Mouse (Mus musculus) thymus, postnatal 0 days (tissue): ENCODE results near the gene Ddx59. TPM values are rescaled to one million over a fixed set of nuclear protein-coding genes. Genes with fewer than 3 reads are reported as not detected.
A peak's percentile ranks its signal among the peaks of the same experiment; 100 is the strongest.

Experiments
- DNase-seq: peaks from one replicate; pipeline ENCODE4 v3.0.0-alpha.2; 2015; ENCODE audit warnings: low spot score
- polyA plus RNA-seq: library from polyadenylated mRNA; unstranded; fragments of >200 nt; fragmentation: Nextera tagmentation; extraction: Ambion mirVana; gene quantifications from 2 replicates; pipeline ENCODE4 v1.2.1, GENCODE M21; 2015

The Ddx59 gene
- 15.7 and 17.2 TPM in 2 replicates for polyA plus RNA-seq

DNA sequence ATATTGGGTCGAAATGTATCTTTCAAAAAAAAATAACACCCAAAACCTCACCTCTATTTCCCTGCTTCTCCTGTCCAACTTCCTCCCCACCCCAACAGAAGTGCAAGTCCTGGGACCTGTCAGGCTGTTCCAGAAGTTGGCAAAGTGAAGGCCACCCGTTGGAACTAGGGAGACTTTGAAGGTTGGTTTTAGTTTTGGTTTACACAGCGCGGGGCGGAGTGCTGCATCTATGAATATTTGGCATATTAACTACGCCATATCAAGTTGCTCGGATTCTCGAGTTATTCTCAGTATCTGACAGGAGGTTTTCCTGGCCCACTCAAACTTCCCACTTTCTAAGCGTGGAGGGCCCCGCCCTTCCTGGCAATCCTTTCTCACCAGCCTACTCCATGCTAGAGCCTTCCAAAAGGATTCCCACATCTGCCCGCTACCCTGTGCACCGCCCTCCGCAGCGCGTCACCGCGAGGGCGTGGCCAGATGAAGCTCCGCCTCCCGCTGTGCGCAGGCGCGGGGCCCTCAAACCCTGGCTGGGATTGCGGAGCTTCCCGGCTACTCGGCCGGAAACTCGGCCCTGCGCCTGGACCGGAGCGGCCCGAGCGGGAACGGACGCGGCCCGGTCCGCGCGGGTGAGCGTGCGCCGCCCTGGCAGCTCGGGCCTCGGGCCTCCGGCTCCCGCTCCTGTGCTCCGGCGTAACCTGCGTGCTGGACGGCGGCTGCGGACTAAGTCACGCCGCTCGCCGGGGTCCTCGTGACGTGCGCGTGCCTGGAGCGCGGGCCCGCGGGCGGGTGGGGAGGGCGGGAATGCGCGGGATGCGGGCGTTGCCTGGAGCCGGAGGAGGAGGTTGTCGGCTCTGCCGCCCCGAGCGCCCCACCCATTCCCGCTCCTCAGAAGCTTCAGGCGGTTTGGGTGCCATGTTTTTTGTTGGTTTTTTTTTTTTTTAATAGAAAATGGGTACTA lies at the start of gene Ddx59:
Ddx59 (plus strand) TSS at position 474 of the 958 bp plus-strand sequence.
- DNase-seq = peak; percentile 93

DNA sequence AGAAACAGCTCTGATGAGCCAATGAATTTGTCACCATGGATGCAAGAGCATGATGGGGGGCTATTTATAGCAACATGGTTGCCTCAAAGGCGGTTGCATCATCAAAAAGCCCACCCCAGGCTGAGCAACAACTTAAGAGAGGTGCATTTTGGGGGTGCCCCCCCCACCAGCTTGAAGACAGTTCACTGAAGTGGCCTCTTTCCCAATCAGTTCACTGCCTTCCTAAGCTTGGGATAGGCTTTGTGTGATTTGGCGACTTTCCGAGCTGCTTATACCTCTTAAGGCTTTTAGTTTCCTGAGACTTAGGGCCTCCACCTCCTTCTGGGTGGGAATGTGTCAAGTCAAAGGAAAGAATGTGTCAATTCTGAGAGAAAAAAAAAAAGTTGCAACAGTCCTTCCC lies 49.1 kb upstream of the Ddx59 start:
- DNase-seq = no peak

DNA sequence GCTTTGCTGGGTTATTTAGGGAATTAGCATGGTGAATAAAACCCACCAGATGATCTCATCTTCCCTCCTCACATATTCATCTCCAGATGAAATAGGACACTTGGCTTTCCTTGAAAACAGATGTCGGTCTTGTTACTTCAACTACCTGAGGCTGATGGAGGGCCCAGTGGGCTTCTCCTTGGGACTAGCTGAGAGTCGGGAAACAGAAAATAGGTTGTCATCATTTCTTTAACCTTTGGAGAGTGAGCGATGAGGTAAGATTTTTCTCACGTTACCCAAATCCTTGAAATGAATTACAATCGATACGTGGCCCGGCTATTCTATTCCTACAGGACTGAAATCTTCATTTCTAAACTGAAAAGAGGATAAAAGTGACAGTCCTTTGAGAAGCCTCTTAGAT lies 35.8 kb upstream of the Ddx59 start:
- DNase-seq = no peak

DNA sequence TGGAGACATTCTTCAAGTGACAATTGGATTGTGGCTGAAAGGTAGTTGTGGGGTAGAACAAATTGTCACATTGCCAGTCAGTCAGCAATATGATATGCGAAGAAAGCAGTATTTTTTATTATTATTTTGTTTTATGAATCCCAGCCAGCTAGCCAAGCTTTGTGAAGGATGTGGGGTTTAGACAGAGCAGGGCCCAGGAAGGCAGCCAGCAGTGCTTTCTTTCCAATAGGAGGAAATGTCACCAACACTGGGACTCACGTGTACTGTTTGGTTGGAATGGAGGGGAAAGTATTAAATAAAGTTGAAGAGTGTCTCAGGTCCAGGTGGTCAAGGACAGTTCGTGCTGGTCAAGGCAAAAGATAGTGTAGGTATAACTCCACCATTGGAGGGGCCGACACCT lies 34.9 kb upstream of the Ddx59 start:
- no peak for DNase-seq

DNA sequence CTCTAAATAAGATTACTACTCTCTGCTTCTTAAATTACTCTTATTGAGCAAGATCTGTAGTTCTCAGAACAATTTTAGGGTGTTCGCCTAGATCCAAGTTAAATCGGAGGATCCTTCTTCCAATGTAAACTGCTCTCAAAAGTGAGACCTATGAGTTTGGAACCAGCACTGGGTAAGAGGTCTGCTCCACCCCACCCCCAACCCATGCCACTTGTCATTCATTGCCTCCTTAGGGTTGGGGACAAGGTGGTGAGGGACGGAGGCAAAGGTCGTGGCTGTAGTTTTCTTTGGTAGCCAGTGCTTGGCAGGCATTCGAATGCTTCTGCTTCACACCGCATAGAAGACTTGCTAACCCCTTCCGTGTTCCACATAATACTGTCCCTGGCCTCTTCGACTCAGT lies 34.5 kb upstream of the Ddx59 start:
- no peak for DNase-seq

DNA sequence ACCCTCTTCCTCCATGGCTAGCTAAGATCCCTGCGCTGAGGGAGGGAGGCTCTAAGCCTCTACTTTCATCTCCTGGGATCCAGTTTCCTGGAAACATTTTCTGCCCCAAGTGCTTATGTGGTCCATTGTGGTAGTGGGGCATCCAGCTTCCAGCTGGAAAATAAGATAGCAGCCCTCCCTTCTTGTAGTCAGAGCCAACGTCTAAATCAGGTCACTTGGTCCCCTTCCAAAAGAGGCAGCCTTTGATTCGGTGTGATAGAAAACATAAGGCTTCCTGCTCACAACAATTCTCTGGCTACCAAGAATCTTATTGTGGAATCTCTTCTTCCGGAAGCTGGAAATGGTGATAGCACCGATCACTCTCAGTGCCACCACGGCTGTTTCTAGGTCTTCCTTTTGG lies 33.9 kb upstream of the Ddx59 start:
- DNase-seq = no peak

DNA sequence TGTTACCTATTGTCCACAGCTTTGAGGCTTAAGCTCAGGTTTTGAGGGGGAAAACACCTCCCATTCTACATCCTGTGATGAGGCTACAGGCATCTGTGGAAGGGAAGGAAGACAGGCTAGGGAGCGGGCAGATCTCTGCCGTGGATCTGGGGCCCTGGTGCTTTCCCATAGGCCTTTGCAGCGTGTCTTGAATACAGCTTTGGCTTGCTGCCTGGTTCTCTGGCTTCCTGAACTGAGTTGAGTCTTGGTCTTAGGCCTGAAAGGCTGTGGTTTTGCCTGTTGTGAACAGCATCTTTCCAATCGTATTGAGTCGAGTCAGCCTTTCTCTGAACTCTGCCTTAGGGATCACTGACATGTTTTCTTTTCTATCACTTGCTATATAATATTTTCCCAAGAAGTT lies 33.5 kb upstream of the Ddx59 start:
- no peak for DNase-seq

DNA sequence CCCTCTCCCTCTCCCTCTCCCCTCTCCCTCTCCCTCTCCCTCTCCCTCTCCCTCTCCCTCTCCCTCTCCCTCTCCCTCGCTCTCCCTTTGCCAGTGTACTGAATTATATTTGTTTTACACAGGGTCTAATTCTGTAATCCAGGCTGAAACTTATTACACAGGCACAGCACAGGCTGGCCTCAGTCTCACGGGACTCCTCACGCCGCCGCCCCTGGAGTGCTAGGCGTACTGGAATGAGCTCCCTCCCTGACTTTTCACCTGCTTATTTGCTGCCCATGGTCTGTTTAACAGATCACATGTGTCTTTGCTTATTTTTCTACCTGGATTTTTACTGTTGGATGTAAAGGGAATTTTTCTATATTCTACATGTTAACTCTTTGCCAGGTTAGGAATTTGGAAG lies 28.2 kb upstream of the Ddx59 start:
- DNase-seq = no peak

DNA sequence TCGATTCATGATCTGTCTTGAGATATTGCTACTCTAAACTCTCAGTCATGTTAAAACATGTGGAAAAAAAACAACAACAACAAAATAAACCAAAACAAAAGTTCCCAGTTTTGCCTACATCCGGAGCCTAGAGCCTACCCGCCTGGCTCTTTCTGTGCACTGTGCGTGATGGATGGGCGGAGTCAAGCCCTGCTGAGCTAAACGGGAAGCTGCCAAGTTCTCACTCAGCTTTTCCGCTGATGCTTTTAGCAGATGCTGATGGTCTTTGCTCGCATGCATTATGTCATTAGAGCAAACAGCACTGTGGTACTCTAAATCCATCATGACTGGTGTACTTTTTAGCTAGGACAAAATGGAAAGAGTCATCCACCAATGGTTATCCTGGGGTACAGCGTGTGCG lies 20.6 kb upstream of the Ddx59 start:
- peak; percentile 23 for DNase-seq

DNA sequence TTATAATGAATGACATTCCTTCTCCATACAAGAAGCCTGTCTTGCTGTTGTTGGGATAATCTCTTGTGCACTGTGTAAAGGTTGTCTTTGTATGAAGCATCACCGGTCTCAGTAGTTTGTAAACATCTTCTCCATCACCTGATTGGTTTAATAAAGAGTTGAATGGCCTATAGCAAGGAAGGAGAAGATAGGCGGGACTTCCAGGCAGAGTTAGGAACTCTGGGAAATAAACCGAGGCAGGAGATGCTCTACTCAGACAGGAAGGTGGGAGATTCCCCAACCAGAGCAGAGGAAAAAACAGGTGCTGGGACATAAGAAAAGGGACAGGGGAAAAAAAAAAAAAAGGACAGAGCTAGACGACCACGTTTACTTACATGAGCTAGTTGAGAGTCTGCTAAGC lies 20.0 kb upstream of the Ddx59 start:
- DNase-seq = no peak

DNA sequence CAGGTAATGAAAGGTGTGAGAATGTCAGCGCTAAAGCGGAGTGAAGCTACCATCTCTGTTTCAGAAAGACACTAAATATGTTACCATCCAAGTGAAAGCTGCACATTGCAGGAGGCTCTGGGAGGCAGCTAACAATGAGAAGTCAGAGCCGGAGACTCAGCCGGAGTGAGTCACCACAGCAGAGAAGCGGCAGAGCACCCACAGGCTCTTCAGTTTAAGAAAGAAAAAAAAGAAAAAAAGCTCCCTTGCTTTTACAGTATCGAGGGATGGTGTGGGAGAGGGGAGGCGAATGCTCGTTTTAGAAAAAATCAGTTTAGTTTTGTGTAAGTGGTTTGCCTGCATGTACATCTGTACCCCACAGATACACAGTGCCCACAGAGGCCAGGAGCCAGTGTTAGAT lies 13.8 kb upstream of the Ddx59 start:
- no peak for DNase-seq

DNA sequence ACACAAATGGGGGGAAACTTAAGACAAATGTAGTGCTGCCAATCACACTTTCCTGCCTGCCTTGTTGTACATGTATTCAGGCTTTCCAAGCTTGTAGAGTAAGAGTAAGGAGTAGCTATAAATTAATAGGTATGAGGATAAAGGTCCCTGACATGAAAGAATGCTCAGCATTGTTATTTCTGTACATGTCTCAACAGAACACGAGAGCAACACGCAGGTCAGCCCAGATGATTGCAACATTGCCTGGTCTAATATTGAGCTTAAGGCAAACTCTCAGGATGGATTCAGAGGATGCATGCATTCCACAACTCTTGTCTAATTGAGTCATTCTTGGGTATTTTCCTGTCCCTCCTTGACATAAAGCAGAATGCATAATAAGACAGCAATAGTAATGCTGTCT lies 5.4 kb upstream of the Ddx59 start:
- DNase-seq = no peak

DNA sequence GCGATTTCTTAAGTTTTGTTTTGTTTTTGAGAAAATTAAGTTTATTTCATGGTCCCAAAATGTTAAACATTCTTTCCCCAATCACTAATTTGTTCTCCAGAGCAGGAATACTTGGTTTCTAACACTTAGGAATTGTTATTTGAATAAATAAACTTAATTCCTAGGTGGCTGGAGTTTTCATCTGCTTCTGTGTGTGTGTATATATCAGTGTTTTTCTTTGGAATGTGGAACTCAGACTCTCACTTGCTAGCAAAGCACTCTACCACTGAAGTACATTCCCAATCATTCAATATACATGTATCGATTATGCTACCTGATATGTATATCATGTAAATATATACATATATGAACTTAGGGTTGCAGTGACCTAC lies 670 bp downstream of the Ddx59 start:
- DNase-seq = no peak

DNA sequence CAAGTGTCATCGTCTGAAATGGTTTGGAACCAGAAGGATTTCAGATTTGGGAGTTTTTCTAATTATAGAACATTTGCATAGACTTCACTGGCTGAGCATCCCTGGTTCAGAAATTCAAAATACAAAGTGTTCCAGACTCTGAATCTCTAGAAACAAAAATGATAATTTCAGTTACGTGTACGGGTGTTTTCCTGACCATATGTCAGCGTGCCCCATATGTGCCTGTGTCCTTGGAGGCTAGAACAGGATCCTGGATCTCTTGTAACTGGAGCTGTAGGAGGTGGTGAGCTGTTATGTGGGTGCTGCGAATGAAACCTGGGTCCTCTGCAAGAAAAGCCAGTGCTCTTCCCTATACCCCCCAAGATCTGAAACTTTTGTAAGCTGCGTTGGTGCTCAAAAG lies 3.3 kb downstream of the Ddx59 start:
- DNase-seq = no peak

DNA sequence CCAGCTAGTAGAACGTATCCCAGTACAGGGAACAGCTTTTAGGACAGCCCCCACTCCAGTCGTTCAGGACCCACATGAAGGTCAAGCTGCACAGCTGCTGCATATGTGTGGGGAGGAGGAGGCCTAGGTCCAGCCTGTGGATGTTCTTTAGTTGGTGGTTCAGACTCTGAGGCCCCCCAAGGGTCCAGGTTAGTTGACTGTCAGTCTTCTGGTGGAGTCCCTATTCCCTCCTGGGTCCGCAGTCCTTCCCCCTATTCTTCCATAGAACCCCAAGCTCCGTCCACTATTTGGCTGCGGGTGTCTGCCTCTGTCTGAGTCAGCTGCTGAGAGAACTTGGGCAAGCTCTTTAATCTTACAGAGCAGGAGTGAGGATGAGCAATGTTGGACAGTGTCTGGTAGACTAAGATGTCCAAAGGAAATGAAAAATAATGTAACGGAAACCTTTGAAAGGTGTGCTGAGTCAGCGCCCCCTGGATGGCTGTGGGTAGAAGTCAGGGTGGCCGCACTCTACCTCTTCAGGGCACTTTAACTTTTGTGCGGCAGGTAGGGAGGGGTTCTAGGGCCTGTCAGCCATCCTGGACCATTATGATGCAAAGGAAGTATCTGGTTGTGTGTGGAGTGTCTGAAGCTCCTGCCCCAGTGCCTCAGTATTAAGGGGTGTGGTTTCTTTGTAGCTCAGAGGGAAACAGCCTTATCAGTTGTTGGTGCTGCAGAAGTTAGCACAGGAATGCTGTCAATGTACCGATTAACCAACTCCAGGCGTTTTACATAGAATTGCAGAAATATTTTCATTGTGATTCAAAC lies 12.3 kb downstream of the Ddx59 start:
- no peak for DNase-seq

DNA sequence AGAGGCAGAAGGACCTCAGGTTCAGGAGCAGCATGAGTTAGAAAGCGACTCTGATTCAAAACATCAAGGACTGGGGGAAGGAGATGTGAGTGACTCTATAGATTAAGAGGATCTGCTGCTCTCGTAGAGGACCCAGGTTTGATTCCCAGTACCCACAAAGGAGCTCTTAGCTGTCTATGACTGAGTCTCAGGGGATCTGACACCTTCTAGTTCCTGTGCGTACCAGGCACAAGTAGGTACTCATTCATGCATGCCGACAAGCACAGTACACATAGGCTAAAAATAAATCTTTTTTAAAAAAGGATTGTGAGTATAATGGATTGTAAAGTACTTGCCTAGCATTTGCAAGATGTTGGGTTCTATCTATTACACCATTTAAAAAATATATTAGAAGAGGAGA lies 13.9 kb downstream of the Ddx59 start:
- no peak for DNase-seq

DNA sequence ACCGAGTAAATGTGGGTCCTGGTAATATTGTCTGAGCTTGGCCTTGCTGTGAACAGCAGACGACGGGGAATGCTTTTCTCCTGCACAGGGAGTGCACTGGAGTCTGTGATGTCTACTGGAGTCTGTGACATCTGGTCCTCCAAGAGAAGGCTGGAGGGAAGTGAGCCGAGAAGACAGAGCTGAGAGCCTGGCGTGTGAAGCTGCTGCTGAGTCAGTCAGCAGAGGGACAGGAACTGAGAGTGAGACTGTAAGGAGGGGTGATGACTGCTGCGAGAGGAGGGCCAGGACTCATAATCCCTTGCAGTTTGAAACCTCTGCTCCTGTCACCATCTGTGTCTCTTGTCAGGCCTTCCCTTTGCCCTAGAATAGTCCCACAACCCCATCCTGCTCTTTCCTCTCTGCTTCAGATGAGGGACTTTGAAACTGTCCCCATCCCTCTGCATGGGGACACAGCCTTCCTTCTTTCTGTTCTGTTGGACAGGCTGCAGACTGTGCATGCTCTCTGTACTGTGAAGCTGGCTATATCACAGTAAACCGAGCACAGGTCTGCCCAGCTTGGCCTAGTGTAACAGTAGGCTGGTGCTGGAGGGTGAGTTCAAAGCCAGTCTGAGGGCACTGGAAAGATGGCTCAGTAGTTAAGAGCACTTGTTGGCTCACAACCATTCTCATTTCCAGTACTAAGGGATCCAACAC lies 15.2 kb downstream of the Ddx59 start:
- DNase-seq = no peak

DNA sequence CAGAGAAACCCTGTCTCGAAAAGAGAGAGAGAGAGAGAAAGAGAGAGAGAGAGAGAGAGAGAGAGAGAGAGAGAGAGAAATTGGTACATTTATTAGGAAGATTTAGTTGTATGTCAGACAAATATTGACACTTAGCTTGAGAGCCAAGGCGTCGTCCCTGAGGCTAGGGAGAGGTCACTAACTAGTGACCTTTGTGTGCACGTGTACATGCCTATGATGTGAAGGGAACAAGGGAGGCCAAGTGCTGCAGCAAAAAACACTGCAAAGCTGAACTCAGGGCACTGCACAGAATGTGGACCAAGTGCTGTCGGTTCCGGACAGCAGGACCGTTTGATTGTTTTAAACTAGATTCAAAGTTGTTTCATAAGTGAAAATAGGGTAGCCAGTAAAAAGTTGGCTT lies 25.7 kb downstream of the Ddx59 start:
- DNase-seq = no peak

DNA sequence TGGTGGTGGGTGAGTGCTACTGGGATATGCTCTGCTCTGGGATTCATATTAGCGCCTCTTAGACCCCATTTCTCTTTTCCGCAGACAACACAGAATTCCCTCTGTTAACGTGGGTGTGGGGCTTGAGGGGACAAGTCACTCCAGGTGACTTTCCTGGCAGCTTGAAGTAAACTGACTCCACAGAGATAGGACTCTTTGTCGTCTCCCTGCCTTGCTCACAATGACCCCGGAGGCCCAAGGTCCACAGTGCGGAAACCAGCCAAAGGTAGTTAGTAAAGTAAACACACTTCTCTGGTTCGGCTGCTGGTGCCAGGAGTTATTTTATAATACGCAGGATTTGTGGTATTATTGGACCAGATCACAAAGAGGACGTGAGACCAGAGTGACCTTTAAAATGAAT lies 27.7 kb downstream of the Ddx59 start:
- no peak for DNase-seq

DNA sequence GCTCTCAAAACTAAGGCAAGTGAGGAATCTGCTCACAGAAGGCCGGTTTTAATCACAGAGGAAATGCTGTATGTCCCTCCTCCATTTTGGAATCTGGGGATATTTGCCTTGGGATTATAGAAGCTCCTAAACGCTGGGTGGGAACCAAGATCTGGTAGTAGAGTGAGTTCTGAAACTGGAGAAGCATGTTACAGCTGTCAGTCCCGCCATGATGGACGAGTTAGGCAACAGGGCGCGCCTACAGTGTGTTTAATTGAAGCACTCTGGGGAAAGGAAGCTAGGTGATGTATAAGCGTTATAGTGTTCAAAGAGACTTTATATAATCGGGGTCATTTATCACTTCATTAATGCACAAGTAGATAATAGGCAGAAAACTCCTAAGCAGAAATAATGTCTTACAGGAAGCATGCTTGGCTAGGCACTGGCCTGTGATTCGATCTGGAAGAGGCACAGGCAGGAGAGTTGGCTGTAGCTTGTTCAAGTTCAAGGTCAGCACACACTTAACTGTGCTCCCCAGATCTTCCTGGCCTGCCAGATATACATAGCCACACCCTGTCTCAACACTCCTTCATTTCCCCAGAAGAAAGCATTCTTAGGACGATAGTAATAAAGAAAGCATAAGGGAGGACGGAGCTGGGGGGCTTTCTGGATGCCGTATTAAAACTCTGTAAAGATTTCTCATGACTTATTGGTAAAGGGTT lies 29.6 kb downstream of the Ddx59 start:
- DNase-seq = no peak

DNA sequence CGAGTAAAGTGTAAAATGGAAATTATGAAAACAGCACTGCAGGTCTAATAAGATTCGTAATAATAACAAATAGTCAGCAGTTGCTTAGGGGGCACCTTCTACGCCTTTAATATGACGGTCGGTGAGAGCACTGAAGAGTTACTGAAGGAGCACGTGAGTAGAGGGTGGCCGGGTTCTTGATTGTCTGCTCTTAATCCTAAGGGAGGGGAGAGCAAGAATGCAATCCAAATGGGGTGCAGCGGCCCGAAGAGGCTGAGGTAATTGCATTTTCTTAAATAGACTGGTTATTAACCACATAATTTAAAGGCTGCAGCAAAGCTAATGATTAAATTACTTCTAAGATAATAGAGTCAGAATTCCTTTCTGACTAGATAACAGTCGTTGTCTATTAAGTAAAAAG lies 31.9 kb downstream of the Ddx59 start:
- no peak for DNase-seq
